Mouse (Mus musculus): Measurements from ENCODE around the gene Npas3. TPM values are rescaled to one million over a fixed set of nuclear protein-coding genes. Genes with fewer than 3 reads are reported as not detected.

Npas3 gene
- total and polyA plus RNA-seq, 2 experiments from 2014 or later = 16.6 to 28.3 TPM

- no peak for DNase-seq
- no peaks in the 10 kb centered on the region for H3K9me3 ChIP-seq (ENCODE audit: low read length)
Observed at GRCm38 (mm10) chr12:53556359-53556758, 307.9 kb downstream of the Npas3 start.

GRCm38 (mm10) chr12:53558259-53558658 is 309.8 kb downstream of the Npas3 start:
- H3K27ac ChIP-seq (ENCODE audit: low read depth, low read length) = no peak overlapping the region
- TF ChIP-seq CTCF (IDR thresholded peaks at IDR 0.05; ENCODE audit: low read depth) = no peak

More at GRCm38 (mm10) chr12:53556359-53556758, 307.9 kb downstream of the Npas3 start:
- Histone ChIP-seq H3K4me3 (ENCODE audit: low read depth, low read length) (no peak overlapping the region), H3K27ac (ENCODE audit: low read depth, low read length) (no peak overlapping the region), H3K36me3 (ENCODE audit: insufficient read depth) (no peaks in the 10 kb centered on the region), H3K9ac (no peak overlapping the region), H3K27me3 (ENCODE audit: insufficient read depth, low read length) (no peaks in the 10 kb centered on the region), H3K4me1 (ENCODE audit: insufficient read depth) (no peaks in the 10 kb centered on the region), H3K4me2 (ENCODE audit: low read depth) (no peak overlapping the region)
- no peak for ATAC-seq
- TF ChIP-seq CTCF (IDR thresholded peaks at IDR 0.05; ENCODE audit: low read depth) = no peak
- 63% methylated on average over 2 of the region's 2 CpGs for WGBS

GRCm38 (mm10) chr12:53566712-53567387 is 318.4 kb downstream of the Npas3 start:
- TF ChIP-seq CTCF (IDR thresholded peaks at IDR 0.05; ENCODE audit: low read depth) = no peak
- no peak overlapping the region for H3K27ac ChIP-seq (ENCODE audit: low read depth, low read length)
- ATAC-seq (peak; percentile 53; the same call in 1 of the 2 replicates), DNase-seq (no peak)
- no peak overlapping the region for H3K4me3 ChIP-seq (ENCODE audit: low read depth, low read length)
- H3K4me2 ChIP-seq (ENCODE audit: low read depth) = peak overlapping the region; percentile 15; the same call in 1 of the 2 replicates
- no peaks in the 10 kb centered on the region for H3K9me3 ChIP-seq (ENCODE audit: low read length)
- H3K36me3 ChIP-seq (ENCODE audit: insufficient read depth) = no peaks in the 10 kb centered on the region
- H3K9ac ChIP-seq = no peak overlapping the region
- H3K4me1 ChIP-seq (ENCODE audit: insufficient read depth) = no peaks in the 10 kb centered on the region
- WGBS = 28% methylated on average over 12 of the region's 12 CpGs
- H3K27me3 ChIP-seq (ENCODE audit: insufficient read depth, low read length) = no peaks in the 10 kb centered on the region

More at GRCm38 (mm10) chr12:53558259-53558658, 309.8 kb downstream of the Npas3 start:
- ATAC-seq (no peak), DNase-seq (no peak)
- Histone ChIP-seq H3K4me1 (ENCODE audit: insufficient read depth) (no peaks in the 10 kb centered on the region), H3K4me3 (ENCODE audit: low read depth, low read length) (no peak overlapping the region), H3K9ac (no peak overlapping the region), H3K36me3 (ENCODE audit: insufficient read depth) (no peaks in the 10 kb centered on the region), H3K9me3 (ENCODE audit: low read length) (no peaks in the 10 kb centered on the region), H3K4me2 (ENCODE audit: low read depth) (no peak overlapping the region), H3K27me3 (ENCODE audit: insufficient read depth, low read length) (no peaks in the 10 kb centered on the region)
- 75% methylated on average over 1 of the region's 1 CpGs for WGBS

GRCm38 (mm10) chr12:53581181-53581580 is 332.7 kb downstream of the Npas3 start:
- H3K27me3 ChIP-seq (ENCODE audit: insufficient read depth, low read length) = no peaks in the 10 kb centered on the region
- no peak for TF ChIP-seq CTCF (IDR thresholded peaks at IDR 0.05; ENCODE audit: low read depth)
- no peaks in the 10 kb centered on the region for H3K4me1 ChIP-seq (ENCODE audit: insufficient read depth)
- no peak overlapping the region for H3K4me2 ChIP-seq (ENCODE audit: low read depth)
- no peak overlapping the region for H3K27ac ChIP-seq (ENCODE audit: low read depth, low read length)
- WGBS = 90% methylated on average over 5 of the region's 5 CpGs
- DNase-seq (no peak), ATAC-seq (no peak)
- no peaks in the 10 kb centered on the region for H3K36me3 ChIP-seq (ENCODE audit: insufficient read depth)
- no peaks in the 10 kb centered on the region for H3K9me3 ChIP-seq (ENCODE audit: low read length)
- no peak overlapping the region for H3K9ac ChIP-seq
- H3K4me3 ChIP-seq (ENCODE audit: low read depth, low read length) = no peak overlapping the region

GRCm38 (mm10) chr12:53587249-53587648 is 338.8 kb downstream of the Npas3 start:
- no peak overlapping the region for H3K27ac ChIP-seq (ENCODE audit: low read depth, low read length)
- H3K4me2 ChIP-seq (ENCODE audit: low read depth) = no peak overlapping the region
- H3K4me1 ChIP-seq (ENCODE audit: insufficient read depth) = peaks cover 9% of the 10 kb centered on the region; the same call in 1 of the 2 replicates
- no peak for ATAC-seq
- no peak for TF ChIP-seq CTCF (IDR thresholded peaks at IDR 0.05; ENCODE audit: low read depth)
- WGBS = 36% methylated on average over 5 of the region's 5 CpGs
- no peaks in the 10 kb centered on the region for H3K36me3 ChIP-seq (ENCODE audit: insufficient read depth)
- H3K9me3 ChIP-seq (ENCODE audit: low read length) = no peaks in the 10 kb centered on the region
- H3K4me3 ChIP-seq (ENCODE audit: low read depth, low read length) = no peak overlapping the region
- no peaks in the 10 kb centered on the region for H3K27me3 ChIP-seq (ENCODE audit: insufficient read depth, low read length)
- DNase-seq = no peak
- no peak overlapping the region for H3K9ac ChIP-seq

- H3K4me1 ChIP-seq (ENCODE audit: insufficient read depth) = peaks cover 9% of the 10 kb centered on the region; the same call in 1 of the 2 replicates
- no peak overlapping the region for H3K9ac ChIP-seq
- H3K4me2 ChIP-seq (ENCODE audit: low read depth) = peak overlapping the region; percentile 15; the same call in 1 of the 2 replicates
- DNase-seq (peak; percentile 75), ATAC-seq (peak; percentile 94)
- no peak overlapping the region for H3K4me3 ChIP-seq (ENCODE audit: low read depth, low read length)
- H3K27me3 ChIP-seq (ENCODE audit: insufficient read depth, low read length) = no peaks in the 10 kb centered on the region
- no peak for TF ChIP-seq CTCF (IDR thresholded peaks at IDR 0.05; ENCODE audit: low read depth)
- no peaks in the 10 kb centered on the region for H3K9me3 ChIP-seq (ENCODE audit: low read length)
- WGBS = 49% methylated on average over 19 of the region's 19 CpGs
- H3K36me3 ChIP-seq (ENCODE audit: insufficient read depth) = no peaks in the 10 kb centered on the region
- no peak overlapping the region for H3K27ac ChIP-seq (ENCODE audit: low read depth, low read length)
Observed at GRCm38 (mm10) chr12:53587691-53588504, 339.4 kb downstream of the Npas3 start.

Measured in forebrain, postnatal 0 days (tissue).